Mouse (Mus musculus) neural tube, embryonic 12.5 days (tissue): Measurements from ENCODE around the gene Gpc6. TPM values are rescaled to one million over a fixed set of nuclear protein-coding genes. Genes with fewer than 3 reads are reported as not detected.
A peak's percentile ranks its signal among the peaks of the same experiment; 100 is the strongest.

Experiments
- ATAC-seq: fragments of 200-750 bp; cut with Nextera tagmentation; 2 replicates; pipeline ENCODE4 v1.8.0; 2017; ENCODE audit warnings: low read depth, mild to moderate bottlenecking, moderate TSS enrichment, moderate library complexity; ENCODE audit not compliant: low FRiP score
- H3K27ac ChIP-seq: fragments of 300-500 bp; sonication (generic); 2 replicates; pipeline ENCODE4 v1.5.1; 2016
- H3K27me3 ChIP-seq: fragments of 300-500 bp; sonication (generic); replicated peaks from 2 replicates; pipeline ENCODE4 v1.6.1; 2016; ENCODE audit warnings: mild to moderate bottlenecking
- H3K36me3 ChIP-seq: fragments of 300-500 bp; sonication (generic); 2 replicates; pipeline ENCODE4 v1.6.1; 2016; ENCODE audit warnings: mild to moderate bottlenecking
- H3K4me1 ChIP-seq: fragments of 300-500 bp; sonication (generic); 2 replicates; pipeline ENCODE4 v1.6.1; 2016
- H3K4me2 ChIP-seq: fragments of 300-500 bp; sonication (generic); replicated peaks from 2 replicates; pipeline ENCODE4 v1.6.1; 2016; ENCODE audit warnings: mild to moderate bottlenecking
- H3K4me3 ChIP-seq: fragments of 300-500 bp; sonication (generic); 2 replicates; pipeline ENCODE4 v1.5.1; 2016
- H3K9ac ChIP-seq: fragments of 300-500 bp; sonication (generic); 2 replicates; pipeline ENCODE4 v1.6.1; 2016; ENCODE audit warnings: mild to moderate bottlenecking
- H3K9me3 ChIP-seq: fragments of 300-500 bp; sonication (generic); 2 replicates; pipeline ENCODE4 v1.6.1; 2016; ENCODE audit warnings: mild to moderate bottlenecking
- WGBS: fragments of 180-500 bp; shearing (Covaris S2); methylation state at CpG from one replicate; pipeline ENCODE4 v1.1.7; 2016; 5-methylcytosine and 5-hydroxymethylcytosine counted together
- polyA plus RNA-seq: library from polyadenylated mRNA; unstranded; fragments of >200 nt; fragmentation: Nextera tagmentation; extraction: Ambion mirVana; gene quantifications from 2 replicates; pipeline ENCODE4 v1.2.1, GENCODE M21; 2016

Gpc6 gene
- polyA plus RNA-seq, 1 experiment from 2014 or later, result 30.5 TPM

DNA sequence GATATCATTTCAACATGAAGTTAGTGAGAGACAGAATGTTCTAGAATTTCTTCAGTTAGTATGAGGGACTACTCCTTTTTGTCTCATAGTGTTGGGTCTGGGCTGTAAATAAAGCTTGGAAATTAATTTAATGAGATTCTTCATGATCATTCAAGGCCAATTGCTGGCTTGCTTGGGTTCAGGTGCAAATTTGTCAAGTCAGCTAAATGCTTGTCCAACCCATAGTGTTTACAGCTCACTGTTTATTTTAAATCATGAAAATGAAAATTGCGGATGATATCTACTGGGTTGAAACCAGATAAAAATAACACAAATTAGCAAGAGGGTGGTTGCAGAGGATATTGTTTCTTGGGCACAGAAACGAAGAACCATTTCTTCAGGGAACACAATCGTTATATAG, 49.6 kb downstream of the Gpc6 start:
- Histone ChIP-seq H3K9me3 (no peaks in the 10 kb centered on the region), H3K4me2 (no peak overlapping the region), H3K27ac (no peak overlapping the region), H3K36me3 (no peaks in the 10 kb centered on the region), H3K27me3 (no peaks in the 10 kb centered on the region), H3K9ac (no peak overlapping the region), H3K4me1 (no peaks in the 10 kb centered on the region), H3K4me3 (no peak overlapping the region)
- no peak for ATAC-seq
- WGBS, result 95% methylated on average over 3 of the region's 3 CpGs

- Histone ChIP-seq H3K36me3 (no peaks in the 10 kb centered on the region), H3K9ac (no peak overlapping the region), H3K9me3 (no peaks in the 10 kb centered on the region), H3K4me3 (no peak overlapping the region), H3K4me2 (no peak overlapping the region), H3K4me1 (no peaks in the 10 kb centered on the region), H3K27ac (no peak overlapping the region), H3K27me3 (no peaks in the 10 kb centered on the region)
- 85% methylated on average over 4 of the region's 4 CpGs for WGBS
- ATAC-seq, result no peak
Observed at GRCm38 (mm10) chr14:116975224-116975623, 50.1 kb downstream of the Gpc6 start.

DNA sequence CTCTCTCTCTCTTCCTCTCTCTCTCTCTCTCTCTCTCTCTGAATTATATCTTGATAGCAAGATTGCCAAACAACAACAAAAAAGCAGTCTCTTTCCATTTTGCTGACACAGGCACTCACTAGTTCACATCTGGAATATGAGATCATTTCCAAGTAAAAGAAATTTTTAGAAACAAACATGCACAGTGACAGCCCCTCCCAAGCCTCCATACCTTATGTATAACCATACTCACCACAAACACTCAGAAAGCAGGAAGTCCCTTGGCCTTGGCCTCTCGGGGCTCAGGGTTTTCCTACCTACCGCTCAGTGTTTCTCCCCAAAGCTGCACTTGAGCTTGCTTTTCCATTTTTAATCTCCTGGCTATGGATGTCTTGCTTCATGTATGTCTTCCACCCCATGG, 52.1 kb downstream of the Gpc6 start:
- no peak for ATAC-seq
- no peak overlapping the region for H3K4me3 ChIP-seq
- H3K4me2 ChIP-seq, result no peak overlapping the region
- no peak overlapping the region for H3K9ac ChIP-seq
- H3K4me1 ChIP-seq, result no peaks in the 10 kb centered on the region
- no peaks in the 10 kb centered on the region for H3K9me3 ChIP-seq
- WGBS, result 91% methylated on average over 2 of the region's 2 CpGs
- no peaks in the 10 kb centered on the region for H3K36me3 ChIP-seq
- H3K27me3 ChIP-seq, result no peaks in the 10 kb centered on the region
- no peak overlapping the region for H3K27ac ChIP-seq

DNA sequence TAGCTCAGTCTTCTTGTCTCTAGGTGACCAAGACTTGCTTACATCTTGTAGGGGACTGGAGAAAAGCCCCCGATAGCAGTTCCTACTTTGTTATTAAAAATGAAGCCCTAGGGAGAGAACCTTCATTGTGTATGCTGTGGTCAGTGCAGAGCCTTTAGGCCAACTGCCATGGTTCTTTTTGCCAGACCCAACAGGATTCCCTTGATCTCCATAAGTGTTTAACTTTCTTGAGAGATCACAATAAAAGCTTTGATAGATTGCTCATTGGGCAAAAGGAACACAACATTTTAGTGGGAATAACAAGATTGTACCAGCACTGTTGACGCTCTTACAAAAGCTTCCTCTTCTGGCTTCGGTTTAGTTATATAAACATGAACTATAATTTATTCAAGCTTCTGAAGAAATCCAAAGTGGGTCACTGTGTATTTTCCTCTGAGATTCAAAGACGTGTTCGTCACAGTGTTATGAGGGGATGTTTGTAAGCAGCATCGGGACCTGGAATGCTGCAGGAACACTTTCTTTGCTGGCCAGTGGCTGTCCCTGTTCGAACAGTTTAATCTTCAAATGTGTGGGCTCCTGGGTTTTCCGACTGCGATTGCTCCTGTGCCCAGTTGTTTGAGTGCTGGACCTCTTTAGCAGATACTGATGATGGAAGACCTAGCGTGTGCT, 54.7 kb downstream of the Gpc6 start:
- no peak overlapping the region for H3K27ac ChIP-seq
- H3K36me3 ChIP-seq, result no peaks in the 10 kb centered on the region
- H3K4me3 ChIP-seq, result no peak overlapping the region
- H3K9me3 ChIP-seq, result no peaks in the 10 kb centered on the region
- H3K4me2 ChIP-seq, result no peak overlapping the region
- WGBS, result 90% methylated on average over 10 of the region's 10 CpGs
- no peak overlapping the region for H3K9ac ChIP-seq
- no peaks in the 10 kb centered on the region for H3K4me1 ChIP-seq
- ATAC-seq, result no peak
- H3K27me3 ChIP-seq, result no peaks in the 10 kb centered on the region

GRCm38 (mm10) chr14:116981711-116982110, 56.6 kb downstream of the Gpc6 start:
- H3K36me3 ChIP-seq, result no peaks in the 10 kb centered on the region
- H3K9me3 ChIP-seq, result no peaks in the 10 kb centered on the region
- no peak overlapping the region for H3K27ac ChIP-seq
- H3K4me1 ChIP-seq, result no peaks in the 10 kb centered on the region
- H3K27me3 ChIP-seq, result no peaks in the 10 kb centered on the region
- H3K4me3 ChIP-seq, result no peak overlapping the region
- 95% methylated on average over 4 of the region's 4 CpGs for WGBS
- no peak overlapping the region for H3K9ac ChIP-seq
- no peak overlapping the region for H3K4me2 ChIP-seq
- no peak for ATAC-seq

DNA sequence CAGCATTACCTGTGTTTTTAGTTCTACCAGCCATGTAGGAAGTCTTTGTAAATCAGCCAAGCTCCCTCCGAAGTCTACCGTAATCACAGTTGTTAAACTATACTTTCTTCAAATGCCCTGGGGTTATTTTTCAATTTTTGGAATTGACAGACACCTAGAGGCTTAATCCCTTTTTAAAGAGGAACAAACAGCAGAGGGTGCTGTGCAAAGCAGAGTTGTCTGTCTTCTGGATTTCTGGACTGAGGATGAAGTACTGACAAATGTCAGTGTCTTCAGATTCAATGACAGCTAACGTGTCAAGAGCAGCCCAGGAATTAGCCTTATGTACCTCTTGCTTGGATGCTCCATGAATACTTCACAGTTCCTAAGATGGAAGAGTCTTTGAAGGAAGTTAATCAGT, 62.2 kb downstream of the Gpc6 start:
- Histone ChIP-seq H3K4me2 (no peak overlapping the region), H3K27ac (no peak overlapping the region), H3K27me3 (no peaks in the 10 kb centered on the region), H3K4me3 (no peak overlapping the region), H3K36me3 (peaks cover 4% of the 10 kb centered on the region; the same call in 1 of the 2 replicates), H3K9me3 (no peaks in the 10 kb centered on the region), H3K9ac (no peak overlapping the region), H3K4me1 (no peaks in the 10 kb centered on the region)
- no peak for ATAC-seq
- WGBS, result 91% methylated on average over 3 of the region's 3 CpGs

DNA sequence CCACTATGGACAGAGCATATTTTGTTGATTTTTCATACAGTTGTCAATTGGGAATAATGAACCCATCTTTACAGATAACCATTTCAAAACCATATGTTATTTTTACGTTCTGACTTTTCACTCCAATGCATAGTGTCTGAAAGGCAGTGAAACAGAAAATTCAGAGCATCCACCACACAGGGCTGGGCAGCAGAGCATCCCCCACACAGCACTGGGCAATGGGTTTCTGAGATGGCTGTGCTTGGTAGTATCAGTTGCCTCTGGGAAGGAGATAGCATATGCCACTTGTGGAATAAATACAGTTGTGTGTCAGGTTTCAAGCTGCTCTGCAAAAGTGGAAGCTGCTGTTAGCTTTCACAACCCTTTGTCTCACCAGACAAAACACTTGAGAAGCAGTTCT, 75.3 kb downstream of the Gpc6 start:
- H3K9me3 ChIP-seq, result no peaks in the 10 kb centered on the region
- no peaks in the 10 kb centered on the region for H3K27me3 ChIP-seq
- no peak overlapping the region for H3K4me2 ChIP-seq
- H3K36me3 ChIP-seq, result no peaks in the 10 kb centered on the region
- H3K27ac ChIP-seq, result no peak overlapping the region
- H3K4me1 ChIP-seq, result no peaks in the 10 kb centered on the region
- ATAC-seq, result no peak
- 93% methylated on average over 1 of the region's 1 CpGs for WGBS
- no peak overlapping the region for H3K4me3 ChIP-seq
- no peak overlapping the region for H3K9ac ChIP-seq

- no peak overlapping the region for H3K4me3 ChIP-seq
- ATAC-seq, result no peak
- WGBS, result 87% methylated on average over 8 of the region's 8 CpGs
Observed at GRCm38 (mm10) chr14:117002313-117002712, 77.2 kb downstream of the Gpc6 start.

GRCm38 (mm10) chr14:117008781-117009180, 83.7 kb downstream of the Gpc6 start:
- 83% methylated on average over 3 of the region's 3 CpGs for WGBS
- Histone ChIP-seq H3K9me3 (no peaks in the 10 kb centered on the region), H3K36me3 (no peaks in the 10 kb centered on the region), H3K9ac (no peak overlapping the region), H3K27ac (no peak overlapping the region), H3K4me1 (no peaks in the 10 kb centered on the region), H3K27me3 (no peaks in the 10 kb centered on the region), H3K4me2 (no peak overlapping the region), H3K4me3 (no peak overlapping the region)
- ATAC-seq, result no peak

More at GRCm38 (mm10) chr14:117002313-117002712, 77.2 kb downstream of the Gpc6 start:
- Histone ChIP-seq H3K36me3 (no peaks in the 10 kb centered on the region), H3K9me3 (no peaks in the 10 kb centered on the region), H3K27ac (no peak overlapping the region), H3K27me3 (no peaks in the 10 kb centered on the region), H3K4me1 (no peaks in the 10 kb centered on the region), H3K9ac (no peak overlapping the region), H3K4me2 (no peak overlapping the region)

DNA sequence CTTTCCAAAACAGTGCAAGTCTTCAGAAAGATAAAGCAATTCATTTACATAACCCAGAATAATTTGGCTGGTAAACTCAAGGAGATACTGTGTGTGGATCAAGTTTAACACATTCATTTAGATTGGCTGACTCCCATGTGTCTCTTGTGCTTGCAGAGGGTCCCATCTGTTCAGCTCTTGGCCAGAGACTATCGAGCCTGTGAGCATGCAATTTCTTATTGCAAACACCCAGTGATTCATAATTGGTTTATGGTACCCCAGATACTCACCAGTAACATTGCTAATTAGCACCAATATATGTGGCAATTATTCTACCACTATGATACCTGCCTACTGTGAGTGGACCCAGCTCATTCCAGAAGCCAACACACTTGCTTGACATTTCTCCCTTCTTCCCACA, 87.9 kb downstream of the Gpc6 start:
- Histone ChIP-seq H3K4me2 (no peak overlapping the region), H3K4me1 (no peaks in the 10 kb centered on the region), H3K36me3 (no peaks in the 10 kb centered on the region), H3K4me3 (no peak overlapping the region), H3K27me3 (no peaks in the 10 kb centered on the region), H3K9ac (no peak overlapping the region), H3K27ac (no peak overlapping the region), H3K9me3 (no peaks in the 10 kb centered on the region)
- WGBS, result 29% methylated on average over 1 of the region's 1 CpGs
- 0 out of 2 replicates have a peak, but pooled peaks have one; percentile 21 for ATAC-seq

DNA sequence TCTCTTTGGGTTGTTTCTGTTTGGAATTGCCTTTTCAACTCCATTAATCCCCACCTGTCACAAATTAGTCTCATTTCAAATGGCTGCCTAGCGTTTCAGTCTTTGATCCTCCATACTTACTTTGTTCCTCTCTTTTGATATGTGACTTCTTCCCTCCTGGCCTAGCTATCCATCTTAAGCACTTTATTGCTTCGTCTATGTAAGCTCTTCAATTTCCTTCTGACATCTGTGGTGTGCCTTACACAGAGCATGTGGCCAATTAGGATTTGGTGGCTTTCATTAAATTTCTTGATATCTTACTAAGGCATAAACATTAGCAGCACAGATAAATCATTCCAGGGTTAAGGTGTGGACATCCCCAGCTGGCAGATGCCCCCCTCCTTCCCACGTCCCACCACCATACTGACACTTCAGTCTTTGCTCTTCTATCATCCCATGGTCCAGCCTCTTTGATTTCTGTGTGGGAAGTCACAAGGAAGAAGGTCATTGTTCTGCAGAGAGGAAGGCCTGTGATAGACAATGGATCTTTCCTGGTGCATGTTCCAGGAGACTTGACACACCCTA, 88.5 kb downstream of the Gpc6 start:
- Histone ChIP-seq H3K36me3 (no peaks in the 10 kb centered on the region), H3K27me3 (no peaks in the 10 kb centered on the region), H3K4me2 (no peak overlapping the region), H3K4me3 (no peak overlapping the region), H3K9me3 (no peaks in the 10 kb centered on the region), H3K4me1 (no peaks in the 10 kb centered on the region), H3K9ac (no peak overlapping the region), H3K27ac (no peak overlapping the region)
- 21% methylated on average over 3 of the region's 3 CpGs for WGBS
- 0 out of 2 replicates have a peak, but pooled peaks have one; percentile 9 for ATAC-seq

DNA sequence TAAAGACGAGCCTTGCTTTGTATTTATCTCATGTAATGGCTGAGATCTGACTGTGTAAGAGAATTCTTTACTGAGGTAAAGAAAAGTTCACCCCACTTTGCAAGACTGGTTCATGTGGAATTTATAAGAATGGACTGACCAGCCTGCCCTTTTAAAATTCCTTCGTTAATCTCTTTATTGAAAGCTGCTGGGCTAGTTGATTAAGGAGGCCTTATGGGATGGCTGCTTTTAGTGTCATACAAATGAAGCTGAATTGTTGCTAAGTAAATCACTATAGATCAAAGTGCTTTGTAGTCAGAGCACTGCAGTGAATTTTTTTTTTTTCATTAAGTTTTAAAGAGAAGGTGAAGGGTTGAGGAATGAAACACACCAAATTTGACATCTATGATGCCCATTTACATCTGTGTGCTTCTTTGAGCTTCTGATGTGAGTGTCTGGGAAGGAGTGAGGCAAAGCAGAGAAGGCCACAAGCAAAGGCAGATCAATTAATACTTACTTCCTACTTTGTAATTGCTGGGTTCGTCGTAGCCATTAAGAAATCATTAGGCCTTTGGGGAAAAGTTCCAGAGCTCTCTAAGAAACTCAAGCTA, 90.3 kb downstream of the Gpc6 start:
- ATAC-seq, result no peak
- WGBS, result 18% methylated on average over 4 of the region's 4 CpGs
- H3K9me3 ChIP-seq, result no peaks in the 10 kb centered on the region

More for the DNA sequence above, 90.3 kb downstream of the Gpc6 start:
- H3K36me3 ChIP-seq, result no peaks in the 10 kb centered on the region
- H3K27ac ChIP-seq, result no peak overlapping the region
- no peak overlapping the region for H3K9ac ChIP-seq
- no peak overlapping the region for H3K4me2 ChIP-seq
- no peaks in the 10 kb centered on the region for H3K4me1 ChIP-seq
- no peaks in the 10 kb centered on the region for H3K27me3 ChIP-seq
- H3K4me3 ChIP-seq, result no peak overlapping the region
